Mouse (Mus musculus) liver, embryonic 12.5 days (tissue): ENCODE measurements around the gene Wdr46. TPM values are rescaled to one million over a fixed set of nuclear protein-coding genes. Genes with fewer than 3 reads are reported as not detected.

Source experiments
- ATAC-seq: fragments of 200-750 bp; cut with Nextera tagmentation; 2 replicates; pipeline ENCODE4 v1.8.0; 2017; ENCODE audit warnings: moderate number of reproducible peaks, mild to moderate bottlenecking, moderate library complexity
- H3K27ac ChIP-seq: fragments of 300-500 bp; sonication (generic); 2 replicates; pipeline ENCODE4 v1.5.1; 2016; ENCODE audit warnings: mild to moderate bottlenecking
- H3K27me3 ChIP-seq: fragments of 300-500 bp; sonication (generic); replicated peaks from 2 replicates; pipeline ENCODE4 v1.6.1; 2016; ENCODE audit warnings: mild to moderate bottlenecking, moderate library complexity
- H3K36me3 ChIP-seq: fragments of 300-500 bp; sonication (generic); 2 replicates; pipeline ENCODE4 v1.6.1; 2016; ENCODE audit warnings: mild to moderate bottlenecking, moderate library complexity
- H3K4me1 ChIP-seq: fragments of 300-500 bp; sonication (generic); 2 replicates; pipeline ENCODE4 v1.6.1; 2016
- H3K4me2 ChIP-seq: fragments of 300-500 bp; sonication (generic); 2 replicates; pipeline ENCODE4 v1.6.1; 2016; ENCODE audit warnings: mild to moderate bottlenecking, moderate library complexity
- H3K4me3 ChIP-seq: fragments of 300-500 bp; sonication (generic); 2 replicates; pipeline ENCODE4 v1.5.1; 2016; ENCODE audit warnings: mild to moderate bottlenecking, moderate library complexity
- H3K9ac ChIP-seq: fragments of 300-500 bp; sonication (generic); 2 replicates; pipeline ENCODE4 v1.6.1; 2016; ENCODE audit warnings: mild to moderate bottlenecking, moderate library complexity
- H3K9me3 ChIP-seq: fragments of 300-500 bp; sonication (generic); replicated peaks from 2 replicates; pipeline ENCODE4 v1.6.1; 2016; ENCODE audit warnings: mild to moderate bottlenecking, moderate library complexity
- WGBS: fragments of 180-500 bp; shearing (Covaris S2); methylation state at CpG from one replicate; pipeline ENCODE4 v1.1.7; 2016; ENCODE audit not compliant: insufficient replicate concordance; 5-methylcytosine and 5-hydroxymethylcytosine counted together
- polyA plus RNA-seq: library from polyadenylated mRNA; unstranded; fragments of >200 nt; fragmentation: Nextera tagmentation; extraction: Ambion mirVana; gene quantifications from 2 replicates; pipeline ENCODE4 v1.2.1, GENCODE M21; 2016

Wdr46 gene
- polyA plus RNA-seq, 1 experiment from 2014 or later, result 52.7 TPM

GRCm38 (mm10) chr17:33959135-33959534 lies 18.7 kb downstream of the Wdr46 start:
- peaks cover 73% of the 10 kb centered on the region for H3K36me3 ChIP-seq
- WGBS, result 88% methylated on average over 13 of the region's 13 CpGs
- no peak overlapping the region for H3K9ac ChIP-seq
- no peak for ATAC-seq
- H3K27me3 ChIP-seq, result no peaks in the 10 kb centered on the region
- H3K4me3 ChIP-seq, result no peak overlapping the region
- H3K9me3 ChIP-seq, result no peaks in the 10 kb centered on the region
- H3K4me1 ChIP-seq, result peaks cover 21% of the 10 kb centered on the region
- H3K27ac ChIP-seq, result no peak overlapping the region
- no peak overlapping the region for H3K4me2 ChIP-seq

GRCm38 (mm10) chr17:33959948-33960347 lies 19.5 kb downstream of the Wdr46 start:
- 89% methylated on average over 15 of the region's 15 CpGs for WGBS
- H3K36me3 ChIP-seq, result peaks cover 70% of the 10 kb centered on the region
- ATAC-seq, result no peak

GRCm38 (mm10) chr17:33962876-33963275 lies 22.4 kb downstream of the Wdr46 start:
- no peak overlapping the region for H3K27ac ChIP-seq
- WGBS, result 85% methylated on average over 7 of the region's 7 CpGs
- H3K4me2 ChIP-seq, result no peak overlapping the region
- no peak overlapping the region for H3K4me3 ChIP-seq
- no peak overlapping the region for H3K9ac ChIP-seq
- no peaks in the 10 kb centered on the region for H3K27me3 ChIP-seq
- peaks cover 86% of the 10 kb centered on the region for H3K36me3 ChIP-seq
- H3K4me1 ChIP-seq, result no peaks in the 10 kb centered on the region
- H3K9me3 ChIP-seq, result no peaks in the 10 kb centered on the region
- no peak for ATAC-seq

More at GRCm38 (mm10) chr17:33959948-33960347, 19.5 kb downstream of the Wdr46 start:
- no peak overlapping the region for H3K9ac ChIP-seq
- no peak overlapping the region for H3K4me3 ChIP-seq
- H3K9me3 ChIP-seq, result no peaks in the 10 kb centered on the region
- H3K4me1 ChIP-seq, result peaks cover 15% of the 10 kb centered on the region
- H3K4me2 ChIP-seq, result no peak overlapping the region
- no peaks in the 10 kb centered on the region for H3K27me3 ChIP-seq
- H3K27ac ChIP-seq, result no peak overlapping the region

- Histone ChIP-seq H3K36me3 (peaks cover 62% of the 10 kb centered on the region), H3K27me3 (no peaks in the 10 kb centered on the region), H3K9ac (no peak overlapping the region), H3K4me1 (peaks cover 4% of the 10 kb centered on the region; the same call in 1 of the 2 replicates), H3K9me3 (peaks cover 10% of the 10 kb centered on the region; the same call in 1 of the 2 replicates), H3K4me2 (no peak overlapping the region), H3K4me3 (no peak overlapping the region), H3K27ac (no peak overlapping the region)
- WGBS, result 85% methylated on average over 17 of the region's 17 CpGs
- ATAC-seq, result no peak
Observed at GRCm38 (mm10) chr17:33965082-33965845, 24.8 kb downstream of the Wdr46 start.

- H3K4me2 ChIP-seq, result no peak overlapping the region
- peaks cover 11% of the 10 kb centered on the region; the same call in 1 of the 2 replicates for H3K9me3 ChIP-seq
- H3K36me3 ChIP-seq, result peaks cover 55% of the 10 kb centered on the region
- no peak overlapping the region for H3K9ac ChIP-seq
- 81% methylated on average over 16 of the region's 16 CpGs for WGBS
- H3K27ac ChIP-seq, result no peak overlapping the region
- no peak for ATAC-seq
- H3K4me1 ChIP-seq, result peaks cover 4% of the 10 kb centered on the region; the same call in 1 of the 2 replicates
- H3K4me3 ChIP-seq, result no peak overlapping the region
- H3K27me3 ChIP-seq, result no peaks in the 10 kb centered on the region
Observed at GRCm38 (mm10) chr17:33965846-33966550, 25.5 kb downstream of the Wdr46 start.

GRCm38 (mm10) chr17:33968489-33968888 lies 28.0 kb downstream of the Wdr46 start:
- no peak overlapping the region for H3K9ac ChIP-seq
- peaks cover 30% of the 10 kb centered on the region for H3K36me3 ChIP-seq
- peaks cover 5% of the 10 kb centered on the region; the same call in 1 of the 2 replicates for H3K4me1 ChIP-seq
- ATAC-seq, result peak; percentile 65
- no peaks in the 10 kb centered on the region; the same call in 1 of the 2 replicates for H3K27me3 ChIP-seq
- H3K27ac ChIP-seq, result no peak overlapping the region
- peaks cover 11% of the 10 kb centered on the region; the same call in 1 of the 2 replicates for H3K9me3 ChIP-seq
- H3K4me2 ChIP-seq, result no peak overlapping the region
- H3K4me3 ChIP-seq, result no peak overlapping the region
- under 1% methylated on average over 9 of the region's 9 CpGs for WGBS

- ATAC-seq, result peak; percentile 62
- H3K4me2 ChIP-seq, result no peak overlapping the region
- WGBS, result 21% methylated on average over 5 of the region's 5 CpGs
Observed at GRCm38 (mm10) chr17:33968927-33969326, 28.5 kb downstream of the Wdr46 start.

GRCm38 (mm10) chr17:33969394-33969793 lies 28.9 kb downstream of the Wdr46 start:
- peaks cover 11% of the 10 kb centered on the region; the same call in 1 of the 2 replicates for H3K9me3 ChIP-seq
- WGBS, result 64% methylated on average over 4 of the region's 4 CpGs
- peaks cover 22% of the 10 kb centered on the region for H3K36me3 ChIP-seq

More at GRCm38 (mm10) chr17:33968927-33969326, 28.5 kb downstream of the Wdr46 start:
- no peak overlapping the region for H3K4me3 ChIP-seq
- peaks cover 11% of the 10 kb centered on the region; the same call in 1 of the 2 replicates for H3K9me3 ChIP-seq
- no peaks in the 10 kb centered on the region; the same call in 1 of the 2 replicates for H3K27me3 ChIP-seq
- H3K9ac ChIP-seq, result no peak overlapping the region
- H3K4me1 ChIP-seq, result peaks cover 9% of the 10 kb centered on the region; the same call in 1 of the 2 replicates
- H3K36me3 ChIP-seq, result peaks cover 26% of the 10 kb centered on the region
- no peak overlapping the region for H3K27ac ChIP-seq

GRCm38 (mm10) chr17:33972691-33973090 lies 32.2 kb downstream of the Wdr46 start:
- no peaks in the 10 kb centered on the region for H3K36me3 ChIP-seq
- no peak overlapping the region for H3K9ac ChIP-seq
- ATAC-seq, result no peak
- H3K27ac ChIP-seq, result no peak overlapping the region
- peaks cover 11% of the 10 kb centered on the region for H3K4me1 ChIP-seq
- H3K4me3 ChIP-seq, result no peak overlapping the region
- peaks cover 21% of the 10 kb centered on the region for H3K27me3 ChIP-seq
- peaks cover 11% of the 10 kb centered on the region; the same call in 1 of the 2 replicates for H3K9me3 ChIP-seq
- 4% methylated on average over 1 of the region's 1 CpGs for WGBS
- no peak overlapping the region for H3K4me2 ChIP-seq

More at GRCm38 (mm10) chr17:33969394-33969793, 28.9 kb downstream of the Wdr46 start:
- no peak overlapping the region for H3K4me2 ChIP-seq
- peaks cover 3% of the 10 kb centered on the region; the same call in 1 of the 2 replicates for H3K27me3 ChIP-seq
- peaks cover 9% of the 10 kb centered on the region; the same call in 1 of the 2 replicates for H3K4me1 ChIP-seq
- no peak overlapping the region for H3K9ac ChIP-seq
- H3K27ac ChIP-seq, result no peak overlapping the region
- no peak overlapping the region for H3K4me3 ChIP-seq
- no peak for ATAC-seq

- Histone ChIP-seq H3K27ac (no peak overlapping the region), H3K9ac (no peak overlapping the region), H3K9me3 (peaks cover 11% of the 10 kb centered on the region; the same call in 1 of the 2 replicates), H3K36me3 (no peaks in the 10 kb centered on the region), H3K4me1 (peaks cover 19% of the 10 kb centered on the region), H3K27me3 (peaks cover 30% of the 10 kb centered on the region), H3K4me2 (no peak overlapping the region), H3K4me3 (no peak overlapping the region)
- WGBS, result 42% methylated on average over 3 of the region's 3 CpGs
- peak; percentile 36; the same call in 1 of the 2 replicates for ATAC-seq
Observed at GRCm38 (mm10) chr17:33973572-33973971, 33.1 kb downstream of the Wdr46 start.

- Histone ChIP-seq H3K4me1 (peaks cover 47% of the 10 kb centered on the region), H3K4me2 (peak overlapping the region; percentile 89), H3K27ac (peak overlapping the region; percentile 67), H3K27me3 (peaks cover 47% of the 10 kb centered on the region), H3K4me3 (peak overlapping the region; percentile 59), H3K9ac (peak overlapping the region; percentile 62), H3K36me3 (no peaks in the 10 kb centered on the region), H3K9me3 (no peaks in the 10 kb centered on the region)
- WGBS, result 2% methylated on average over 57 of the region's 57 CpGs
- no peak; the same call in 1 of the 2 replicates for ATAC-seq
Observed at GRCm38 (mm10) chr17:33977861-33978557, 37.5 kb downstream of the Wdr46 start.
